Mouse (Mus musculus) hindbrain, embryonic 11.5 days (tissue): ENCODE results near the gene Exd2. TPM values are rescaled to one million over a fixed set of nuclear protein-coding genes. Genes with fewer than 3 reads are reported as not detected.

Experiments
- ATAC-seq: fragments of 200-750 bp; cut with Nextera tagmentation; 2 replicates; pipeline ENCODE4 v1.8.0; 2017; ENCODE audit warnings: mild to moderate bottlenecking, moderate TSS enrichment, moderate library complexity; ENCODE audit not compliant: low FRiP score
- DNase-seq: peaks from one replicate; pipeline ENCODE4 v3.0.0-alpha.2; 2015; ENCODE audit warnings: low spot score
- H3K27ac ChIP-seq: fragments of 300-500 bp; sonication (generic); 2 replicates; pipeline ENCODE4 v1.5.1; 2014; ENCODE audit warnings: mild to moderate bottlenecking, low read depth, low read length
- H3K27me3 ChIP-seq: fragments of 300-500 bp; sonication (generic); 2 replicates; pipeline ENCODE4 v1.6.1; 2014; ENCODE audit warnings: mild to moderate bottlenecking, low read length, moderate library complexity, mixed read lengths; ENCODE audit not compliant: control insufficient read depth, insufficient read depth
- H3K36me3 ChIP-seq: fragments of 300-500 bp; sonication (generic); 2 replicates; pipeline ENCODE4 v1.6.1; 2014; ENCODE audit warnings: mild to moderate bottlenecking, low read length, moderate library complexity, mixed read lengths; ENCODE audit not compliant: control insufficient read depth, insufficient read depth
- H3K4me1 ChIP-seq: fragments of 300-500 bp; sonication (generic); replicated peaks from 2 replicates; pipeline ENCODE4 v1.6.1; 2014; ENCODE audit warnings: low read length, mixed read lengths; ENCODE audit not compliant: control insufficient read depth, insufficient read depth
- H3K4me2 ChIP-seq: fragments of 300-500 bp; sonication (generic); replicated peaks from 2 replicates; pipeline ENCODE4 v1.6.1; 2014; ENCODE audit warnings: mild to moderate bottlenecking, low read depth, low read length
- H3K4me3 ChIP-seq: fragments of 300-500 bp; sonication (generic); 2 replicates; pipeline ENCODE4 v1.5.1; 2014; ENCODE audit warnings: low read depth, low read length
- H3K9ac ChIP-seq: fragments of 300-500 bp; sonication (generic); 2 replicates; pipeline ENCODE4 v1.6.1; 2014; ENCODE audit warnings: low read depth, low read length
- H3K9me3 ChIP-seq: fragments of 300-500 bp; sonication (generic); 2 replicates; pipeline ENCODE4 v1.6.1; 2016; ENCODE audit warnings: low read length; ENCODE audit not compliant: control insufficient read depth
- WGBS: fragments of 180-500 bp; shearing (Covaris S2); extraction: QIAGEN DNeasy Blood & Tissue Kit; methylation state at CpG from one replicate; pipeline ENCODE4 v1.1.7; 2014; 5-methylcytosine and 5-hydroxymethylcytosine counted together
- polyA plus RNA-seq: library from polyadenylated mRNA; unstranded; fragments of >200 nt; fragmentation: Nextera tagmentation; extraction: Ambion mirVana; gene quantifications from 2 replicates; pipeline ENCODE4 v1.2.1, GENCODE M21; 2014

Gene Exd2
- polyA plus RNA-seq, 1 experiment from 2014 or later: 46.3 TPM

- ATAC-seq (no peak), DNase-seq (no peak)
- Histone ChIP-seq H3K4me3 (no peak overlapping the region), H3K9ac (no peak overlapping the region), H3K36me3 (no peaks in the 10 kb centered on the region), H3K27me3 (no peaks in the 10 kb centered on the region), H3K4me2 (no peak overlapping the region), H3K4me1 (no peaks in the 10 kb centered on the region), H3K9me3 (no peaks in the 10 kb centered on the region), H3K27ac (no peak overlapping the region)
- 89% methylated on average over 4 of the region's 4 CpGs for WGBS
These were observed 9.0 kb downstream of the Exd2 start for GRCm38 (mm10) chr12:80471926-80472325.

DNA sequence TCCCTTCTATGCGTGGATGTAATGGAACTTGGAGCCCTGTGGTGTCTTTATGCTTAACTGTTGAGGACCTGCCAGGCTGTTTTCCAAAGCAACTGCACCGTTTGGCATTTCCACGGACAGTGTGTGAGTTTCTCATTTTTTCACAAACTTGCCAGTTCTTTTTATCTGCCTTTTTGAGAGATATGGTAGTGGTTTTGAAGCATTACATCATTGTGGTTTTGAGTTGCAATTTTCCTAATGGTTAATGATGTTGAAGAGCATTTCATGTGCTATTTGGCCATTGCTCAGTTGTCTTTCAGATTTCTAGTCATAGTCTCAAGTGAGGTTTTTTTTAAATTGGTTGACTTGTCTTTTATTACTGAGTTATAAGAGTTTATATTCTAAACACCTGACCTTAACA is 10.8 kb downstream of the Exd2 start:
- Histone ChIP-seq H3K27me3 (no peaks in the 10 kb centered on the region), H3K9ac (no peak overlapping the region), H3K36me3 (no peaks in the 10 kb centered on the region), H3K4me3 (no peak overlapping the region), H3K27ac (no peak overlapping the region), H3K4me2 (no peak overlapping the region), H3K9me3 (no peaks in the 10 kb centered on the region), H3K4me1 (no peaks in the 10 kb centered on the region)
- ATAC-seq (no peak), DNase-seq (no peak)
- 89% methylated on average over 3 of the region's 3 CpGs for WGBS

- no peaks in the 10 kb centered on the region for H3K36me3 ChIP-seq
- ATAC-seq: no peak
- no peaks in the 10 kb centered on the region for H3K9me3 ChIP-seq
- 91% methylated on average over 3 of the region's 3 CpGs for WGBS
- DNase-seq: no peak
- H3K27ac ChIP-seq: no peak overlapping the region
- H3K4me3 ChIP-seq: no peak overlapping the region
- no peaks in the 10 kb centered on the region for H3K27me3 ChIP-seq
- no peak overlapping the region for H3K4me2 ChIP-seq
- no peak overlapping the region for H3K9ac ChIP-seq
- no peaks in the 10 kb centered on the region for H3K4me1 ChIP-seq
These were observed 17.1 kb downstream of the Exd2 start for GRCm38 (mm10) chr12:80479986-80480385.

GRCm38 (mm10) chr12:80483397-80483796 is 20.5 kb downstream of the Exd2 start:
- Histone ChIP-seq H3K4me3 (no peak overlapping the region), H3K27ac (no peak overlapping the region), H3K4me1 (no peaks in the 10 kb centered on the region), H3K9me3 (no peaks in the 10 kb centered on the region), H3K36me3 (no peaks in the 10 kb centered on the region), H3K27me3 (no peaks in the 10 kb centered on the region), H3K4me2 (no peak overlapping the region), H3K9ac (no peak overlapping the region)
- no peak for DNase-seq
- WGBS: 83% methylated on average over 3 of the region's 3 CpGs
- no peak for ATAC-seq

- Histone ChIP-seq H3K9me3 (peaks cover 3% of the 10 kb centered on the region; the same call in 1 of the 2 replicates), H3K36me3 (peaks cover 5% of the 10 kb centered on the region; the same call in 1 of the 2 replicates), H3K27ac (no peak overlapping the region), H3K27me3 (no peaks in the 10 kb centered on the region), H3K4me1 (no peaks in the 10 kb centered on the region), H3K4me2 (no peak overlapping the region), H3K9ac (no peak overlapping the region), H3K4me3 (no peak overlapping the region)
- DNase-seq (no peak), ATAC-seq (no peak)
- WGBS: 92% methylated on average over 5 of the region's 5 CpGs
These were observed 30.4 kb downstream of the Exd2 start for GRCm38 (mm10) chr12:80493311-80493710.

GRCm38 (mm10) chr12:80495691-80496090 is 32.8 kb downstream of the Exd2 start:
- DNase-seq (no peak), ATAC-seq (no peak)
- peaks cover 3% of the 10 kb centered on the region; the same call in 1 of the 2 replicates for H3K9me3 ChIP-seq
- H3K9ac ChIP-seq: no peak overlapping the region
- no peaks in the 10 kb centered on the region for H3K4me1 ChIP-seq
- 80% methylated on average over 1 of the region's 1 CpGs for WGBS
- no peaks in the 10 kb centered on the region for H3K27me3 ChIP-seq
- no peak overlapping the region for H3K4me2 ChIP-seq
- H3K4me3 ChIP-seq: no peak overlapping the region
- H3K27ac ChIP-seq: no peak overlapping the region
- H3K36me3 ChIP-seq: peaks cover 2% of the 10 kb centered on the region; the same call in 1 of the 2 replicates

DNA sequence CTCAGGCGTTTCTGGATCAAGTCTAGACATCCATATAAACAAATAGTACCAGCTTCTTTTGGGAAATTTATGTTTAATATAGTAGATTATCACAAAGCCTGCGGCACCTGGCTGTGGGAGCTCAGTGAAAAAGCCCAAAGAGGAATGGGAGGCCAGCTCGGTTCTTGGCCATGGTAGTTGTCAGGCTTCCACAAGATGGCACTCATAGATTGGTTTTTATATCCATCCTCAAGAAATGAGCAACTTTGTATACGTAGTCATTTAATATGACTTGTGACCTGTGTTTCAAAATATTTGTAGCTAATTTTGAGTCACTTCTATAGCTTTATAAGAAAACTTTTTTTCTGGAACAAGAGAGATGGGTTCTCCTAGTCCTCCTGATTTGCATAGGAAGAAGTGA is 35.5 kb downstream of the Exd2 start:
- H3K4me3 ChIP-seq: no peak overlapping the region
- no peaks in the 10 kb centered on the region for H3K4me1 ChIP-seq
- DNase-seq (no peak), ATAC-seq (no peak)
- H3K27ac ChIP-seq: no peak overlapping the region
- H3K9me3 ChIP-seq: peaks cover under 1% of the 10 kb centered on the region; the same call in 1 of the 2 replicates
- no peaks in the 10 kb centered on the region for H3K36me3 ChIP-seq
- no peak overlapping the region for H3K4me2 ChIP-seq
- H3K9ac ChIP-seq: no peak overlapping the region
- no peaks in the 10 kb centered on the region for H3K27me3 ChIP-seq
- 56% methylated on average over 4 of the region's 4 CpGs for WGBS

- H3K27me3 ChIP-seq: no peaks in the 10 kb centered on the region
- no peaks in the 10 kb centered on the region for H3K36me3 ChIP-seq
- H3K9me3 ChIP-seq: no peaks in the 10 kb centered on the region
- no peak overlapping the region for H3K4me2 ChIP-seq
- ATAC-seq: no peak
- WGBS: 62% methylated on average over 1 of the region's 1 CpGs
- no peak overlapping the region for H3K9ac ChIP-seq
- H3K4me1 ChIP-seq: no peaks in the 10 kb centered on the region
- no peak for DNase-seq
- H3K4me3 ChIP-seq: no peak overlapping the region
- no peak overlapping the region for H3K27ac ChIP-seq
These were observed 37.6 kb downstream of the Exd2 start for GRCm38 (mm10) chr12:80500506-80500905.

DNA sequence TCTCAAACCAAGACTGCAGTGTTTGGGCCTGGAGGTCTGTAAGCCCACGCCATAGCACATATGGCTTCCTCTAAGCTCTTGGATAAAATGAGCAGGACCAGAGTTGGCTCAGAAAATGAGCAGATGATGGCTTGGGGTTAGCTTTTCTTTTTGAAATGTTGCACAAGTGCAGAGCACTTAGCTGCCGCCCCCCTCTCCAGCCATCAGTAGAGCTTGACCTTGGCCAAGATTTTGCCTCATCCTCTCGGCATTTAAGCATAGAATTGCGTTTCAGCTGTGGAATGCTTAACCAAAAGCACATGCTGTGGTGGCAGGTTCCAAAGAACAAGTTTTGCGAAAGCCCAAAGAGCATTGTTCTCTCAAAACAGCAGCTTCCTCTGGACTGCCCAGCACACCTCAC is 41.8 kb downstream of the Exd2 start:
- Histone ChIP-seq H3K9ac (no peak overlapping the region), H3K4me1 (no peaks in the 10 kb centered on the region), H3K4me2 (no peak overlapping the region), H3K36me3 (no peaks in the 10 kb centered on the region), H3K27ac (no peak overlapping the region), H3K4me3 (no peak overlapping the region), H3K9me3 (no peaks in the 10 kb centered on the region), H3K27me3 (no peaks in the 10 kb centered on the region)
- no peak for DNase-seq
- ATAC-seq: no peak
- 77% methylated on average over 5 of the region's 5 CpGs for WGBS
